Mouse (Mus musculus) adrenal gland, adult 8-10 months (tissue): Measurements from ENCODE around the gene Hist1h1c. TPM values are rescaled to one million over a fixed set of nuclear protein-coding genes. Genes with fewer than 3 reads are reported as not detected.
A peak's percentile ranks its signal among the peaks of the same experiment; 100 is the strongest.
"Not testable (repeated sequence)": the region's sequence is repeated elsewhere in the genome, so short reads cannot be mapped to it uniquely, and the experiment has no call there.

Experiments
- DNase-seq: peaks from one replicate; pipeline ENCODE4 v3.0.0; 2022
- total RNA-seq, 4 experiments: library from RNA; stranded (reverse); gene quantifications; 2 replicates each; pipeline ENCODE4 v1.2.4; 2022

Gene Hist1h1c
- total RNA-seq, 4 experiments from 2014 or later: 212 to 290 (median 255) TPM

- DNase-seq: no peak
These were observed 21.4 kb upstream of the Hist1h1c start for GRCm38 (mm10) chr13:23717176-23717575.

- not testable (repeated sequence) for DNase-seq
These were observed 20.9 kb upstream of the Hist1h1c start for GRCm38 (mm10) chr13:23717593-23718245.

GRCm38 (mm10) chr13:23724239-23724638 lies 14.4 kb upstream of the Hist1h1c start:
- DNase-seq: no peak

- no peak for DNase-seq
These were observed 13.4 kb upstream of the Hist1h1c start for GRCm38 (mm10) chr13:23725213-23725612.

- DNase-seq: no peak
These were observed 10.0 kb upstream of the Hist1h1c start for GRCm38 (mm10) chr13:23728472-23729191.

GRCm38 (mm10) chr13:23729192-23729525 lies 9.4 kb upstream of the Hist1h1c start:
- DNase-seq: no peak

- DNase-seq: no peak
These were observed 8.9 kb upstream of the Hist1h1c start for GRCm38 (mm10) chr13:23729706-23730105.

- no peak for DNase-seq
These were observed 8.1 kb upstream of the Hist1h1c start for GRCm38 (mm10) chr13:23730479-23730878.

- DNase-seq: no peak
These were observed 6.3 kb upstream of the Hist1h1c start for GRCm38 (mm10) chr13:23732156-23732804.

GRCm38 (mm10) chr13:23737091-23737490 lies 1.5 kb upstream of the Hist1h1c start:
- DNase-seq: no peak

GRCm38 (mm10) chr13:23738041-23738440 lies 567 bp upstream of the Hist1h1c start:
- no peak for DNase-seq

- DNase-seq: peak; percentile 96
These were observed 687 bp downstream of the Hist1h1c start for GRCm38 (mm10) chr13:23739069-23739921.

- no peak for DNase-seq
These were observed 1.3 kb downstream of the Hist1h1c start for GRCm38 (mm10) chr13:23739922-23740252.

- DNase-seq: no peak
These were observed 1.7 kb downstream of the Hist1h1c start for GRCm38 (mm10) chr13:23740256-23740840.

GRCm38 (mm10) chr13:23740910-23741309 lies 2.3 kb downstream of the Hist1h1c start:
- DNase-seq: no peak

GRCm38 (mm10) chr13:23742007-23742406 lies 3.4 kb downstream of the Hist1h1c start:
- no peak for DNase-seq

- DNase-seq: no peak
These were observed 4.6 kb downstream of the Hist1h1c start for GRCm38 (mm10) chr13:23743215-23743614.

GRCm38 (mm10) chr13:23743963-23744362 lies 5.4 kb downstream of the Hist1h1c start:
- DNase-seq: no peak

GRCm38 (mm10) chr13:23744421-23745380 lies 6.1 kb downstream of the Hist1h1c start:
- DNase-seq: no peak

GRCm38 (mm10) chr13:23745381-23746161 lies 7.0 kb downstream of the Hist1h1c start, which contains the start of gene Hist1h3c:
Hist1h3c (minus strand) TSS chr13:23745602.
- peak; percentile 72 for DNase-seq
